Comparison of ENCODE assay signal across 24 mouse cellular contexts in genomic region chr11:96288455-96289221, GRCm38 (mm10). TPM values are rescaled to one million over a fixed set of nuclear protein-coding genes. Genes with fewer than 3 reads are reported as not detected.
A peak's percentile ranks its signal among the peaks of the same experiment; 100 is the strongest.
DNase-seq lines count a peak whose midpoint lies in the region; ATAC-seq and TF ChIP-seq lines count a peak whose summit lies in the region.
"Had no signal": no experiment of that assay in that cellular context is flagged by ENCODE, and none has a peak within 500 bp of the region (broad histone marks: within the 10 kb centered on the region; RNA-seq: fewer than 3 reads in every experiment).

No protein-coding gene starts in this region.

- TF ChIP-seq EP300 in stomach, postnatal 0 days (optimal IDR thresholded peaks at IDR 0.05) = no peak

- no peak for DNase-seq in hindbrain, embryonic 11.5 days (ENCODE audit: low spot score)
- DNase-seq in kidney, adult 11 months = no peak
- DNase-seq in stomach, postnatal 0 days (ENCODE audit: low spot score) = no peak
- no peak for DNase-seq in lung, postnatal 10 days
- DNase-seq: cerebellum, adult 11-12 months; cerebellum, postnatal 10 days; forebrain, postnatal 0 days; gastrocnemius, postnatal 36 days; heart, adult 2 months; heart, postnatal 14 days; kidney, postnatal 14 days; layer of hippocampus, postnatal 36 days; lung, adult 18-20 months; lung, postnatal 14 days had no signal

- H3K36me3 ChIP-seq in hindbrain, embryonic 13.5 days = no peaks in the 10 kb centered on the region
- no peaks in the 10 kb centered on the region for H3K36me3 ChIP-seq in hindbrain, embryonic 11.5 days (ENCODE audit: control insufficient read depth, insufficient read depth, low read length)
- no peaks in the 10 kb centered on the region for H3K36me3 ChIP-seq in kidney, embryonic 14.5 days (ENCODE audit: control insufficient read depth, insufficient read depth, low read length)
- no peaks in the 10 kb centered on the region for H3K36me3 ChIP-seq in stomach, embryonic 14.5 days (ENCODE audit: control insufficient read depth, insufficient read depth, low read length)
- H3K36me3 ChIP-seq in stomach, postnatal 0 days (ENCODE audit: control insufficient read depth, insufficient read depth, low read length) = no peaks in the 10 kb centered on the region
- H3K36me3 ChIP-seq: G1E; heart, embryonic 13.5 days; midbrain, embryonic 13.5 days had no signal

- peaks cover 96% of the 10 kb centered on the region for H3K27me3 ChIP-seq in hindbrain, embryonic 13.5 days
- H3K27me3 ChIP-seq in hindbrain, embryonic 11.5 days (ENCODE audit: control insufficient read depth, insufficient read depth, low read length) = peaks cover 94% of the 10 kb centered on the region
- no peaks in the 10 kb centered on the region for H3K27me3 ChIP-seq in kidney, embryonic 14.5 days (ENCODE audit: control insufficient read depth, insufficient read depth, low read length)
- H3K27me3 ChIP-seq in stomach, embryonic 14.5 days (ENCODE audit: control insufficient read depth, insufficient read depth, low read length) = peaks cover 36% of the 10 kb centered on the region
- H3K27me3 ChIP-seq in stomach, postnatal 0 days (ENCODE audit: control insufficient read depth, insufficient read depth, low read length) = peaks cover 29% of the 10 kb centered on the region
- H3K27me3 ChIP-seq: Patski had no signal

- H3K27ac ChIP-seq in hindbrain, embryonic 13.5 days = peak overlapping the region; percentile 95
- no peak overlapping the region for H3K27ac ChIP-seq in hindbrain, embryonic 11.5 days (ENCODE audit: low read depth, low read length)
- H3K27ac ChIP-seq in kidney, embryonic 14.5 days (ENCODE audit: low read depth, low read length) = peak overlapping the region; percentile 100
- no peak overlapping the region for H3K27ac ChIP-seq in stomach, embryonic 14.5 days (ENCODE audit: low read length)
- no peak overlapping the region for H3K27ac ChIP-seq in stomach, postnatal 0 days (replicated peaks)
- H3K27ac ChIP-seq: heart, adult 2 months; heart, embryonic 13.5 days; midbrain, embryonic 13.5 days had no signal

- peaks cover 3% of the 10 kb centered on the region for H3K4me1 ChIP-seq in hindbrain, embryonic 13.5 days (replicated peaks)
- H3K4me1 ChIP-seq in hindbrain, embryonic 11.5 days (replicated peaks; ENCODE audit: control insufficient read depth, insufficient read depth, low read length) = no peaks in the 10 kb centered on the region; the same call in none of the 2 replicates
- H3K4me1 ChIP-seq in kidney, embryonic 14.5 days (ENCODE audit: control insufficient read depth, insufficient read depth, low read length) = peaks cover 36% of the 10 kb centered on the region
- H3K4me1 ChIP-seq in stomach, embryonic 14.5 days (ENCODE audit: control insufficient read depth, insufficient read depth, low read length) = 0 out of 2 replicates have a peak, but pooled peaks cover 4% of the 10 kb centered on the region
- H3K4me1 ChIP-seq in stomach, postnatal 0 days (replicated peaks; ENCODE audit: control insufficient read depth, insufficient read depth) = 0 out of 2 replicates have a peak, but pooled peaks cover 2% of the 10 kb centered on the region

- H3K4me2 ChIP-seq in hindbrain, embryonic 13.5 days = peak overlapping the region; percentile 54
- H3K4me2 ChIP-seq in hindbrain, embryonic 11.5 days (replicated peaks; ENCODE audit: low read depth, low read length) = no peak overlapping the region
- H3K4me2 ChIP-seq in kidney, embryonic 14.5 days (replicated peaks; ENCODE audit: low read depth, low read length) = peak overlapping the region; percentile 95
- H3K4me2 ChIP-seq in stomach, embryonic 14.5 days (replicated peaks; ENCODE audit: low read depth, low read length) = peak overlapping the region; percentile 51; the same call in 1 of the 2 replicates
- no peak overlapping the region for H3K4me2 ChIP-seq in stomach, postnatal 0 days (replicated peaks; ENCODE audit: low read depth)
- H3K4me2 ChIP-seq: heart, embryonic 13.5 days; midbrain, embryonic 13.5 days had no signal

- peak overlapping the region; percentile 48 for H3K4me3 ChIP-seq in hindbrain, embryonic 13.5 days
- H3K4me3 ChIP-seq in hindbrain, embryonic 11.5 days (ENCODE audit: low read depth, low read length) = no peak overlapping the region
- H3K4me3 ChIP-seq in kidney, embryonic 14.5 days (ENCODE audit: low read length) = peak overlapping the region; percentile 53
- H3K4me3 ChIP-seq in stomach, embryonic 14.5 days (ENCODE audit: low read depth, low read length) = no peak overlapping the region
- H3K4me3 ChIP-seq in stomach, postnatal 0 days (ENCODE audit: low read depth, low read length) = no peak overlapping the region
- H3K4me3 ChIP-seq: heart, adult 2 months; heart, embryonic 13.5 days; midbrain, embryonic 13.5 days had no signal

- 12% methylated on average over 1 of the region's 1 CpGs for WGBS in hindbrain, embryonic 13.5 days
- 11% methylated on average over 1 of the region's 1 CpGs for WGBS in hindbrain, embryonic 11.5 days
- WGBS in kidney, embryonic 14.5 days = 12% methylated on average over 1 of the region's 1 CpGs
- 47% methylated on average over 1 of the region's 1 CpGs for WGBS in stomach, embryonic 14.5 days
- WGBS in stomach, postnatal 0 days = 59% methylated on average over 1 of the region's 1 CpGs

- no peak for ATAC-seq in hindbrain, embryonic 13.5 days (ENCODE audit: low FRiP score)
- ATAC-seq in hindbrain, embryonic 11.5 days (ENCODE audit: low FRiP score) = no peak
- no peak for ATAC-seq in kidney, embryonic 14.5 days (ENCODE audit: low FRiP score, low TSS enrichment)
- ATAC-seq in stomach, embryonic 14.5 days (ENCODE audit: insufficient number of reproducible peaks, insufficient read depth, low FRiP score, low read depth) = no peak
- no peak for ATAC-seq in stomach, postnatal 0 days (ENCODE audit: low FRiP score, low TSS enrichment)
- ATAC-seq: forebrain, postnatal 0 days; midbrain, embryonic 13.5 days; Patski had no signal

- TF ChIP-seq CTCF in stomach, postnatal 0 days (IDR thresholded peaks at IDR 0.05; ENCODE audit: low read depth) = no peak

- H3K9ac ChIP-seq in hindbrain, embryonic 13.5 days = peak overlapping the region; percentile 84
- H3K9ac ChIP-seq in hindbrain, embryonic 11.5 days (ENCODE audit: low read depth, low read length) = no peak overlapping the region
- H3K9ac ChIP-seq in kidney, embryonic 14.5 days (ENCODE audit: low read depth, low read length) = peak overlapping the region; percentile 99
- H3K9ac ChIP-seq in stomach, embryonic 14.5 days (replicated peaks; ENCODE audit: low read depth, low read length) = no peak overlapping the region
- H3K9ac ChIP-seq in stomach, postnatal 0 days (ENCODE audit: low read length) = no peak overlapping the region
- H3K9ac ChIP-seq: forebrain, postnatal 0 days; heart, embryonic 13.5 days; midbrain, embryonic 13.5 days had no signal

- no peaks in the 10 kb centered on the region for H3K9me3 ChIP-seq in hindbrain, embryonic 13.5 days
- no peaks in the 10 kb centered on the region for H3K9me3 ChIP-seq in hindbrain, embryonic 11.5 days (ENCODE audit: control insufficient read depth, low read length)
- no peaks in the 10 kb centered on the region for H3K9me3 ChIP-seq in kidney, embryonic 14.5 days (ENCODE audit: control insufficient read depth, low read length)
- no peaks in the 10 kb centered on the region for H3K9me3 ChIP-seq in stomach, embryonic 14.5 days (ENCODE audit: control insufficient read depth, low read depth, low read length)
- no peaks in the 10 kb centered on the region for H3K9me3 ChIP-seq in stomach, postnatal 0 days (ENCODE audit: control insufficient read depth, low read length)
- H3K9me3 ChIP-seq: G1E; heart, embryonic 13.5 days; midbrain, embryonic 13.5 days had no signal

RNA-seq across cellular contexts. Expression of gene Hoxb7, which starts 2.2 kb away (rescaled TPM):
- 21.5 and 33.2 TPM in 2 replicates for polyA plus RNA-seq in hindbrain, embryonic 13.5 days (2015; fragmentation: Nextera tagmentation; extraction: Ambion mirVana)
- 4.0 and 11.2 TPM in 2 replicates for polyA plus RNA-seq in hindbrain, embryonic 11.5 days (2014; fragmentation: Nextera tagmentation; extraction: Ambion mirVana)
- polyA plus RNA-seq in kidney, embryonic 14.5 days (2014; fragmentation: Nextera tagmentation; extraction: Ambion mirVana) = 58.6 and 61.9 TPM in 2 replicates
- polyA plus RNA-seq in stomach, embryonic 14.5 days (2014; fragmentation: Nextera tagmentation; extraction: Ambion mirVana) = 8.4 and 14.0 TPM in 2 replicates
- polyA plus RNA-seq in stomach, postnatal 0 days (2015; fragmentation: Nextera tagmentation; extraction: Ambion mirVana) = 5.5 and 6.0 TPM in 2 replicates
- polyA plus RNA-seq: forebrain, embryonic 11.5 days; forebrain, postnatal 0 days; G1E; heart, adult 2 months; midbrain, embryonic 13.5 days; thymus, postnatal 0 days had no signal

RNA-seq across cellular contexts. Expression of gene Hoxb6, which starts 3.6 kb away (rescaled TPM):
- 81.9 and 132 TPM in 2 replicates for polyA plus RNA-seq in hindbrain, embryonic 13.5 days (2015; fragmentation: Nextera tagmentation; extraction: Ambion mirVana)
- polyA plus RNA-seq in hindbrain, embryonic 11.5 days (2014; fragmentation: Nextera tagmentation; extraction: Ambion mirVana) = 15.9 and 38.5 TPM in 2 replicates
- 44.1 and 53.1 TPM in 2 replicates for polyA plus RNA-seq in kidney, embryonic 14.5 days (2014; fragmentation: Nextera tagmentation; extraction: Ambion mirVana)
- 12.4 TPM in 2 replicates for polyA plus RNA-seq in stomach, embryonic 14.5 days (2014; fragmentation: Nextera tagmentation; extraction: Ambion mirVana)
- 6.9 and 7.9 TPM in 2 replicates for polyA plus RNA-seq in stomach, postnatal 0 days (2015; fragmentation: Nextera tagmentation; extraction: Ambion mirVana)
- polyA plus RNA-seq: forebrain, embryonic 11.5 days; forebrain, postnatal 0 days; heart, adult 2 months; midbrain, embryonic 13.5 days had no signal

RNA-seq across cellular contexts. Expression of gene Hoxb8, which starts 6.9 kb away (rescaled TPM):
- 19.2 and 27.2 TPM in 2 replicates for polyA plus RNA-seq in hindbrain, embryonic 13.5 days (2015; fragmentation: Nextera tagmentation; extraction: Ambion mirVana)
- polyA plus RNA-seq in hindbrain, embryonic 11.5 days (2014; fragmentation: Nextera tagmentation; extraction: Ambion mirVana) = 3.1 and 7.0 TPM in 2 replicates
- 12.7 and 18.6 TPM in 2 replicates for polyA plus RNA-seq in kidney, embryonic 14.5 days (2014; fragmentation: Nextera tagmentation; extraction: Ambion mirVana)
- 2.3 and 2.7 TPM in 2 replicates for polyA plus RNA-seq in stomach, embryonic 14.5 days (2014; fragmentation: Nextera tagmentation; extraction: Ambion mirVana)
- 0.42 and 0.83 TPM in 2 replicates for polyA plus RNA-seq in stomach, postnatal 0 days (2015; fragmentation: Nextera tagmentation; extraction: Ambion mirVana)
- polyA plus RNA-seq: forebrain, embryonic 11.5 days; forebrain, postnatal 0 days; heart, adult 2 months; heart, embryonic 13.5 days; midbrain, embryonic 13.5 days; thymus, postnatal 0 days had no signal

RNA-seq across cellular contexts. Expression of gene Hoxb5, which starts 14.5 kb away (rescaled TPM):
- polyA plus RNA-seq in hindbrain, embryonic 13.5 days (2015; fragmentation: Nextera tagmentation; extraction: Ambion mirVana) = 196 and 216 TPM in 2 replicates
- polyA plus RNA-seq in hindbrain, embryonic 11.5 days (2014; fragmentation: Nextera tagmentation; extraction: Ambion mirVana) = 33.1 and 42.5 TPM in 2 replicates
- 22.1 and 24.3 TPM in 2 replicates for polyA plus RNA-seq in kidney, embryonic 14.5 days (2014; fragmentation: Nextera tagmentation; extraction: Ambion mirVana)
- 21.2 and 23.3 TPM in 2 replicates for polyA plus RNA-seq in stomach, embryonic 14.5 days (2014; fragmentation: Nextera tagmentation; extraction: Ambion mirVana)
- polyA plus RNA-seq in stomach, postnatal 0 days (2015; fragmentation: Nextera tagmentation; extraction: Ambion mirVana) = 7.5 and 8.2 TPM in 2 replicates
- polyA plus RNA-seq: forebrain, embryonic 11.5 days; forebrain, postnatal 0 days had no signal

RNA-seq across cellular contexts. Expression of gene Hoxb9, which starts 17.4 kb away (rescaled TPM):
- polyA plus RNA-seq in hindbrain, embryonic 13.5 days (2015; fragmentation: Nextera tagmentation; extraction: Ambion mirVana) = 4.8 and 7.2 TPM in 2 replicates
- polyA plus RNA-seq in hindbrain, embryonic 11.5 days (2014; fragmentation: Nextera tagmentation; extraction: Ambion mirVana) = 0.80 and 3.2 TPM in 2 replicates
- 30.0 and 41.4 TPM in 2 replicates for polyA plus RNA-seq in kidney, embryonic 14.5 days (2014; fragmentation: Nextera tagmentation; extraction: Ambion mirVana)
- 0.25 TPM in 2 replicates for polyA plus RNA-seq in stomach, embryonic 14.5 days (2014; fragmentation: Nextera tagmentation; extraction: Ambion mirVana)
- polyA plus RNA-seq in stomach, postnatal 0 days (2015; fragmentation: Nextera tagmentation; extraction: Ambion mirVana) = 0.05 and 0.06 TPM in 2 replicates
- polyA plus RNA-seq: forebrain, embryonic 11.5 days; forebrain, postnatal 0 days; G1E; heart, adult 2 months; heart, embryonic 13.5 days; liver, adult 2 months; midbrain, embryonic 13.5 days had no signal

Comparison
In these comparisons a context has a peak if more than half of its experiments do, and no peak if none do; other contexts are left out.
1. H3K27ac ChIP-seq: peak in hindbrain, embryonic 13.5 days (single experiment) and kidney, embryonic 14.5 days (single experiment); none in hindbrain, embryonic 11.5 days (single experiment), stomach, embryonic 14.5 days (single experiment) and stomach, postnatal 0 days (single experiment).
2. H3K4me2 ChIP-seq: peak in hindbrain, embryonic 13.5 days (single experiment), kidney, embryonic 14.5 days (single experiment) and stomach, embryonic 14.5 days (single experiment); none in hindbrain, embryonic 11.5 days (single experiment) and stomach, postnatal 0 days (single experiment).
3. H3K4me3 ChIP-seq: peak in hindbrain, embryonic 13.5 days (single experiment) and kidney, embryonic 14.5 days (single experiment); none in hindbrain, embryonic 11.5 days (single experiment), stomach, embryonic 14.5 days (single experiment) and stomach, postnatal 0 days (single experiment).
4. H3K9ac ChIP-seq: peak in hindbrain, embryonic 13.5 days (single experiment) and kidney, embryonic 14.5 days (single experiment); none in hindbrain, embryonic 11.5 days (single experiment), stomach, embryonic 14.5 days (single experiment) and stomach, postnatal 0 days (single experiment).